Mouse (Mus musculus): ENCODE results near the gene Aff1. TPM values are rescaled to one million over a fixed set of nuclear protein-coding genes. Genes with fewer than 3 reads are reported as not detected.

The Aff1 gene
- polyA plus RNA-seq, 1 experiment, result 19.2 TPM

GRCm38 (mm10) chr5:103814551-103815248 lies 122.5 kb downstream of the Aff1 start:
- Histone ChIP-seq H3K4me1 (ENCODE audit: control insufficient read depth, insufficient read depth, low read length) (peaks cover 27% of the 10 kb centered on the region), H3K4me3 (replicated peaks; ENCODE audit: extremely low read depth, low read depth, low read length) (no peak overlapping the region)
- peak; percentile 49 for DNase-seq
- no peak for TF ChIP-seq CTCF (IDR thresholded peaks at IDR 0.05; ENCODE audit: insufficient read depth, low read length)
- 31% methylated on average over 16 of the region's 16 CpGs for WGBS

- WGBS, result 16% methylated on average over 4 of the region's 4 CpGs
- H3K4me3 ChIP-seq (replicated peaks; ENCODE audit: extremely low read depth, low read depth, low read length), result no peak overlapping the region
- DNase-seq, result no peak
- TF ChIP-seq POLR2A (IDR thresholded peaks at IDR 0.05; ENCODE audit: borderline replicate concordance, extremely low read depth, low read depth, low read length) (no peak), CTCF (IDR thresholded peaks at IDR 0.05; ENCODE audit: insufficient read depth, low read length) (no peak)
- peaks cover 30% of the 10 kb centered on the region for H3K4me1 ChIP-seq (ENCODE audit: control insufficient read depth, insufficient read depth, low read length)
These were observed 123.1 kb downstream of the Aff1 start for GRCm38 (mm10) chr5:103815249-103815617.

- no peak overlapping the region for H3K4me3 ChIP-seq (replicated peaks; ENCODE audit: extremely low read depth, low read depth, low read length)
- H3K4me1 ChIP-seq (ENCODE audit: control insufficient read depth, insufficient read depth, low read length), result peaks cover 43% of the 10 kb centered on the region
- no peak for TF ChIP-seq CTCF (IDR thresholded peaks at IDR 0.05; ENCODE audit: insufficient read depth, low read length)
- TF ChIP-seq POLR2A (IDR thresholded peaks at IDR 0.05; ENCODE audit: borderline replicate concordance, extremely low read depth, low read depth, low read length), result no peak
- no peak for DNase-seq
- WGBS, result 94% methylated on average over 3 of the region's 3 CpGs
These were observed 124.5 kb downstream of the Aff1 start for GRCm38 (mm10) chr5:103816718-103817117.

GRCm38 (mm10) chr5:103817754-103818153 lies 125.6 kb downstream of the Aff1 start:
- peak; percentile 77 for DNase-seq
- Histone ChIP-seq H3K4me1 (ENCODE audit: control insufficient read depth, insufficient read depth, low read length) (peaks cover 41% of the 10 kb centered on the region), H3K4me3 (replicated peaks; ENCODE audit: extremely low read depth, low read depth, low read length) (no peak overlapping the region)
- TF ChIP-seq CTCF (IDR thresholded peaks at IDR 0.05; ENCODE audit: insufficient read depth, low read length), result peak; percentile 93
- TF ChIP-seq POLR2A (IDR thresholded peaks at IDR 0.05; ENCODE audit: borderline replicate concordance, extremely low read depth, low read depth, low read length), result no peak
- WGBS, result 7% methylated on average over 1 of the region's 1 CpGs

GRCm38 (mm10) chr5:103818602-103819001 lies 126.4 kb downstream of the Aff1 start:
- TF ChIP-seq CTCF (IDR thresholded peaks at IDR 0.05; ENCODE audit: insufficient read depth, low read length) (no peak), POLR2A (IDR thresholded peaks at IDR 0.05; ENCODE audit: borderline replicate concordance, extremely low read depth, low read depth, low read length) (no peak)
- WGBS, result 94% methylated on average over 9 of the region's 9 CpGs
- Histone ChIP-seq H3K4me1 (ENCODE audit: control insufficient read depth, insufficient read depth, low read length) (peaks cover 33% of the 10 kb centered on the region), H3K4me3 (replicated peaks; ENCODE audit: extremely low read depth, low read depth, low read length) (no peak overlapping the region)
- DNase-seq, result no peak

GRCm38 (mm10) chr5:103819674-103820073 lies 127.5 kb downstream of the Aff1 start:
- H3K4me3 ChIP-seq (replicated peaks; ENCODE audit: extremely low read depth, low read depth, low read length), result no peak overlapping the region

DNA sequence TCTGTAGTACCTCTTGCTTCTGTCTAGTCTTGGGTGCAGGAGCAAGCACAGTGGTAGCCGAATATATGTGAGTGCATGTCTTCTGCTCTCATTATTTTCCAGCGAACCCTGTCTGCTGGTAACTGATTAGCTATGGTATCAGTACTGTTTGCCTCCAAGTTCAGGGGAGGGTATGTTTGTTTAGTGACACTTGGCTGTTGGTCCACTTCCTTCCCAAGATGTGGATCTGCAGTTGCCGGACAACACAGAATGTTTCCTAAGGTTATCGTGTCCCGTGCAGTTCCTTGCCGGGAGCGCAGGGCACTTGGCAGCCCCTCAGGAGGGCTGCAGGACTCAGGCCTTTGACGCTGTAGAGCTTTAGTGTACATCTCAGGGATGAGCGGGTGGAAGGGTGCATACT lies 128.9 kb downstream of the Aff1 start:
- DNase-seq, result no peak
- no peak for TF ChIP-seq CTCF (IDR thresholded peaks at IDR 0.05; ENCODE audit: insufficient read depth, low read length)
- WGBS, result 31% methylated on average over 9 of the region's 9 CpGs
- Histone ChIP-seq H3K4me3 (replicated peaks; ENCODE audit: extremely low read depth, low read depth, low read length) (no peak overlapping the region), H3K4me1 (ENCODE audit: control insufficient read depth, insufficient read depth, low read length) (peaks cover 18% of the 10 kb centered on the region)

More at GRCm38 (mm10) chr5:103819674-103820073, 127.5 kb downstream of the Aff1 start:
- TF ChIP-seq POLR2A (IDR thresholded peaks at IDR 0.05; ENCODE audit: borderline replicate concordance, extremely low read depth, low read depth, low read length) (no peak), CTCF (IDR thresholded peaks at IDR 0.05; ENCODE audit: insufficient read depth, low read length) (no peak)
- H3K4me1 ChIP-seq (ENCODE audit: control insufficient read depth, insufficient read depth, low read length), result peaks cover 27% of the 10 kb centered on the region
- WGBS, result 91% methylated on average over 1 of the region's 1 CpGs
- no peak for DNase-seq

GRCm38 (mm10) chr5:103821500-103822298 lies 129.5 kb downstream of the Aff1 start:
- no peak for DNase-seq
- no peak overlapping the region for H3K4me3 ChIP-seq (replicated peaks; ENCODE audit: extremely low read depth, low read depth, low read length)
- peaks cover 18% of the 10 kb centered on the region for H3K4me1 ChIP-seq (ENCODE audit: control insufficient read depth, insufficient read depth, low read length)
- TF ChIP-seq CTCF (IDR thresholded peaks at IDR 0.05; ENCODE audit: insufficient read depth, low read length), result no peak
- no peak for TF ChIP-seq POLR2A (IDR thresholded peaks at IDR 0.05; ENCODE audit: borderline replicate concordance, extremely low read depth, low read depth, low read length)
- 51% methylated on average over 13 of the region's 13 CpGs for WGBS

DNA sequence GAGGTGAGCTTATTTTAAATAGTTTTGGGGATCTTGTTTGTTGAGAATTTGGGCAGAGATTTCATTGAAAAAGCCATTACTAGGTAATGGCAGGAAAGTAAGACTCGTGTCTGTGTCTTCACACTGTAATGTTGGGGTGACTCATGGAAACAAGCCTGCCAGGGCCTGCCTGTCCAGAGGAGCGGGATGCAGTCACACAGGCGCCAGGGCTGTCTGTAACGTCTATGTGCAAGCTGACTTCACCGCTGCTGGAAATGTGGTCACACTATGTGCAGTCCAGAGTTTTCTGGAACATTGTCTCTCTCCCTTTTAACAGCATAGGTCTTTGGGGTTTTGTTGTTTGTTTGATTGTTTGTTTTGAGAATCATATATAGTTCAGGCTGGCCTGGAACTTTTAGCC lies 130.8 kb downstream of the Aff1 start:
- TF ChIP-seq POLR2A (IDR thresholded peaks at IDR 0.05; ENCODE audit: borderline replicate concordance, extremely low read depth, low read depth, low read length) (no peak), CTCF (IDR thresholded peaks at IDR 0.05; ENCODE audit: insufficient read depth, low read length) (no peak)
- 87% methylated on average over 5 of the region's 5 CpGs for WGBS
- DNase-seq, result no peak
- Histone ChIP-seq H3K4me1 (ENCODE audit: control insufficient read depth, insufficient read depth, low read length) (peaks cover 18% of the 10 kb centered on the region), H3K4me3 (replicated peaks; ENCODE audit: extremely low read depth, low read depth, low read length) (no peak overlapping the region)

DNA sequence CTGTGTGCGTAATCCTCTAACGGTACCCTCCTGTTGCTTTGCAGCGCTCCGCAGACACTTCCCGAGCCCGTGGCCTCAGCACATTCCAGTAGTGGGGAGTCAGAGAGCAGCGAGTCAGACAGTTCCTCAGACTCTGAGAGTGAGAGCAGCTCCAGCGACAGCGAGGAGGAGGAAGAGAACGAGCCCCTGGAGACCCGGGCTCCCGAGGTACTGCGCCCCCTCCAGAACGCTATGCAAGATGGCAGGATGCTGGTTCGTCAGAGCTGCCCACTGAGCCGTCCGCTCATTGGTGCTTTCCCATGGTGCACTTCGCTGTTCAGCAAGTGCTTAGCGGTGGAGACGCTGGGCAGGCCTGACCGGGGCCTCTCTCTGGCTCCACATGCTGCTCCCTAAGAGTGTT lies 136.1 kb downstream of the Aff1 start:
- WGBS, result 74% methylated on average over 21 of the region's 21 CpGs
- TF ChIP-seq CTCF (IDR thresholded peaks at IDR 0.05; ENCODE audit: insufficient read depth, low read length), result no peak
- TF ChIP-seq POLR2A (IDR thresholded peaks at IDR 0.05; ENCODE audit: borderline replicate concordance, extremely low read depth, low read depth, low read length), result no peak
- no peak overlapping the region for H3K4me3 ChIP-seq (replicated peaks; ENCODE audit: extremely low read depth, low read depth, low read length)

More for the DNA sequence above, 136.1 kb downstream of the Aff1 start:
- DNase-seq, result no peak
- peaks cover 3% of the 10 kb centered on the region; the same call in 1 of the 2 replicates for H3K4me1 ChIP-seq (ENCODE audit: control insufficient read depth, insufficient read depth, low read length)

All from lung, adult 2 months (tissue).